Mouse (Mus musculus): Measurements from ENCODE around the gene Col5a1.

The Col5a1 gene

DNA sequence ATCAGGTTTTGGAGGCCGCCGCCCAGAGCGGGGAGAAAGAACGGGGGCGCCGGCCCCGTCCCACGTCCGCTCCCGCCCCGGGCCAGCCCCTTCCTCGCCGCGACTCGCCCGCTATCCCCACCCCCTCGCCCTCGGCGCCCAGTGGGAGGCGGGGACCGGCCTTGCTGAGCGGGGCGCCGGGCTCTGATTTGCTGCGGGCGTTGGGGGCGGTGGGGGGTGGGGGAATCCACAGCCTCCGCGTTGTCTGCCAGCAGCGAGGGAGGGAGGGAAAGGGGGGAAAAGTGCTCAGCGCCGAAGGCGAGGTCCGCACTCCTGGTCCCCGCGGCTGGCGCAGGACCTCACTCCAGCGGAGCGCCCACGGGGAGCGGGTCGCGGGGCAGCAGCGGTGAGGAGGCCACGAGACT lies at the start of gene Col5a1:
Gene Col5a1, plus strand, starts transcription at position 278 of the 404 bp plus-strand sequence.
- peak; percentile 82 for DNase-seq (ENCODE audit: low read depth, low spot score)

DNA sequence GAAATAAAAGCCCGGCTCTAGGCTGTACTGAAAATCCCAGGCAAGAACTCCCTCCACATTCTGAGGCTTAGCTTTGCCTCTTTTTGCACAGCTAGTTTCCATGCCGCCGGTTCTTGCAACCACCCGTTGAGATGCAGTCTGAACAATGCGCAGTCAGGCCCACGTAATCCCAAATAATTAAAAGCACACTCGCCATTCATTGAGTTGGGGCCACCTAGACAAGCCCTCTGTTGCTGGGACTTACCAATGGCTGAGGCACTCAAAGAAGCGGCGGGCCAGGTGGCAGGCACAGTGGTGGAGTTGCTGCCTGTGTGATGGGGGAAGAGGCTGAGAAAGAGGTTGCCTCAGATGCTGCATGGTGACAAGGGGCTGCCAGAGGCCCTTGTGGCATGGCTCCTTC lies 48.1 kb upstream of the Col5a1 start:
- DNase-seq (ENCODE audit: low read depth, low spot score), result no peak

DNA sequence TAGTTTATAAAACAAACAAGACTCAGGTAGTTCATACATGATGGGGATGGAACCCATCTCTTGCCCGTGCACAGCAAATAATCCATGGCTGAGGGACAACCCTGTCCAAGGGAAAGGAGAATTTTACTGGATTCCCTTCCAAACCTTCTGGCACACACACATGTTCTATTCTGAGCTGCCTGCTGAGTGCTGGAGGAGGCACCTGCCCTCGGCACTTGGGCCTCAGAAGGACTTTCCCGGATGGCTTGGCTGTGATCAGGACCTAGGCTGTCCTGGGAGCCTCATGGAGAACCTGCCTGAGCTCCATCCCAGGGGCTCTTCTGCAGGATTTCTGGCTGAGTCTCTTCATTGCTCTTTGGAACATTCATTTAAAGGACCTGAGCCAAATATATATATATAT lies 45.3 kb upstream of the Col5a1 start:
- DNase-seq (ENCODE audit: low read depth, low spot score), result no peak

- no peak for DNase-seq (ENCODE audit: low read depth, low spot score)
Measured at GRCm38 (mm10) chr2:27842893-27843292, 43.3 kb upstream of the Col5a1 start.

DNA sequence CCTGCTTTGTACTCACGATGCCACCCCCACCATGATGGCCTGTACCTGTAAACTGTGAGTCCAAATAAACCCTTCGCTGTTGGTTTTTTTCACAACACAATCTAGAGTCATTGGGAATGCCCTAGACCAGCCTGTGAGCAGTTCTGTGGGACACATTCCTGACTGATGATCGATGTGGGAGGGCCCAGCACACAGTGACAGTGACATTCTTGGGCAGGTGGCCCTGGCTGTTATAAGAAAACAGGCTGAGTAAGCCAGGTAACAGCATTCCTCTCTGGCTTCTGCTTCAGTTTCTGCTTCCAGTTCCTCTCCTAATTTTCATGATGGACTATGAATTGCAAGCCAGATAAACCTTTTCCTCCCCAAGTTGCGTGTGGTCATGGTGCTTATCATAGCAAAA lies 41.3 kb upstream of the Col5a1 start:
- no peak for DNase-seq (ENCODE audit: low read depth, low spot score)

DNA sequence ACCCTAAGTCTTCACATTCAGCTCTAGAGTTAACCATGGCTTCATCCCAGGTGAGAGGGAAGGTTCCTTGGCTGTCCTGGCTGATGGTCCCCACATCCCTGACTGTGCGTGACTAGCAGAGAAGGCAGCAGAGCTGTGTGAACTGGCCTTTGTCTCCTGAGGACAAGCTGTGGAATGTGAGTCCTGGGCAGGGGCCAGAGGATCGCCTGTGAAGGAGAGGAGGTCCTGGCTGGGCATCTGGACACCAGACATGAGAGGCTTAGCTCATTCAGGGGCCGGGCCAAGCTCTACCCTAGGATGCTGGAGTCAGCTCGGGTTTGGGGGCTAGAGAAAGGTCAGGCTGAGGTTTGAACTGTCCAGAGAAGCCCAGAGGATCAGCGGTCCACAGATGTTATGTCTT lies 39.2 kb upstream of the Col5a1 start:
- no peak for DNase-seq (ENCODE audit: low read depth, low spot score)

- no peak for DNase-seq (ENCODE audit: low read depth, low spot score)
Measured at GRCm38 (mm10) chr2:27847851-27848435, 38.3 kb upstream of the Col5a1 start.

DNA sequence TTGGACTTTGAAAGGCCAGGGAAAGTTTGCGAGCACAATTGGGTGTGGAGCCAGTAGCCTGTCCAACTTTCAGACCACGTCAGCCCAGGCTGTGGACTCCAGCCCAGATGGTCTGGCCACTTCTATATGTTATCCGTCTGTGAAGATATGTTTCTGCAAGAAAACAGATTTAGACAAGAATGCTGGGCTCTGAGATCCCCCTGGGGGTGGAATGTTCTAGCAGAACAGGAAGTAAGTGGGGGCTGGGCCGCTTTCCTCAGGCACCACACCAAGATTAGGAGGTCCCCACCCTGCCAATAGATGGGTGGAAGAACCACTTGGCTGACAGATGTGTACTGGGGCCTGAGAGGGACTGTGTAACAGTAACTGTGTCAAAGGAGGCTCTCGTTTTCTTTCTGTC lies 37.8 kb upstream of the Col5a1 start:
- no peak for DNase-seq (ENCODE audit: low read depth, low spot score)

GRCm38 (mm10) chr2:27858348-27858903 lies 27.8 kb upstream of the Col5a1 start:
- DNase-seq (ENCODE audit: low read depth, low spot score), result no peak

DNA sequence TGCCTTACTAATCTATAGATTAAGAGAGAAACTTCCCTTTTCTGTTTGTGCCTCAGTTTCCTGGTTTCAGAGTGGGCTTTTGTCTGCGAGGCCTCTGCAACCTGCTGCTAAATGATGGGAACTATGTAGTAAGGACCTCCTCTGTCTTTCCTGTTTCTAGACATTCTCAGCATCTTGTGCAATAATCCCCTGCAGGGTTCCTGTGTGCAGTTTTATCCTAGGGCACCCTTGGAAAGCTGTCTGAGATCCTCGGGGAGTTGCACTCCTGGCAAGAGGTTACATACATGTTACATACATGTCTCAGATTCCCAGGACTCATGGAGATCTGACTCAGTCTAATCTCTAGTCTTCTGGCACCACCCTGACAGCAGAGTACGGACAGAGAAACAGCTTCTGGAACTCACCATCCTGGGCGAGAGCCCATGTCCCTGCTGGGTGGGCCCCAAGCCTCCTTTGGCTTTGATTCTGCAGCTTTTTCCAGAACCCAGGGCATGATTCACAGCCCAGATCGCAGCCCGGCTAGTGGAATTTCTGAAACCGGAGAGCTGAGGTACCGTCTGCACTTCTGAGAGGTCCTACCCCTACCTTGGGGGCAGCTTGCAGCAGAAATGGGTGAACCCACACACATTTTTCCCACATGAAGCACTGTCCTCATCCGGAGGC lies 24.5 kb upstream of the Col5a1 start:
- no peak for DNase-seq (ENCODE audit: low read depth, low spot score)

GRCm38 (mm10) chr2:27864491-27865365 lies 21.5 kb upstream of the Col5a1 start:
- DNase-seq (ENCODE audit: low read depth, low spot score), result no peak

GRCm38 (mm10) chr2:27870586-27870985 lies 15.6 kb upstream of the Col5a1 start:
- DNase-seq (ENCODE audit: low read depth, low spot score), result no peak

- DNase-seq (ENCODE audit: low read depth, low spot score), result no peak
Measured at GRCm38 (mm10) chr2:27871056-27871455, 15.2 kb upstream of the Col5a1 start.

GRCm38 (mm10) chr2:27872276-27872675 lies 13.9 kb upstream of the Col5a1 start:
- no peak for DNase-seq (ENCODE audit: low read depth, low spot score)

- DNase-seq (ENCODE audit: low read depth, low spot score), result no peak
Measured at GRCm38 (mm10) chr2:27873030-27873429, 13.2 kb upstream of the Col5a1 start.

GRCm38 (mm10) chr2:27874596-27874995 lies 11.6 kb upstream of the Col5a1 start:
- no peak for DNase-seq (ENCODE audit: low read depth, low spot score)

GRCm38 (mm10) chr2:27875231-27875630 lies 11.0 kb upstream of the Col5a1 start:
- DNase-seq (ENCODE audit: low read depth, low spot score), result no peak

- DNase-seq (ENCODE audit: low read depth, low spot score), result no peak
Measured at GRCm38 (mm10) chr2:27875786-27876185, 10.4 kb upstream of the Col5a1 start.

GRCm38 (mm10) chr2:27876724-27877504 lies 9.3 kb upstream of the Col5a1 start:
- DNase-seq (ENCODE audit: low read depth, low spot score), result no peak

DNA sequence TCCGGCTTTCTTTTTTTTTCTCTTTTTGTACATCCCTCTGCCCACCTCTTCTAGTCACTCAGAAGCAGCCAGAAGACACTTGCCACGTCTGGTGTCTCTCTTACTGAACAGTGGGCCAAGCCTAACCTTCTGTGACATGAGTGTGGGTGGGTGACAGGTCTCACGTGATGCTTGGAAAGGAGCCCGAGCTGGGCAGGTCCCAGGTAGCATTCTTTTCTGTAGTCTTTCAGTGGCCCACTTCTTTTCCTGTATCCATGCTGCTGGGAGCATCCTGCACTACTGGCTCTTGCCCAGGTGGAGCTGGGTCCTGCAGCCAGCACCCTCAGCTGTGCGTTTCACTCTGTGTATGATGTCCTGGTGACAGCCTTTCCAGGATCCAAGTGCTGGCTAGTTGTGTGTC lies 8.2 kb upstream of the Col5a1 start:
- DNase-seq (ENCODE audit: low read depth, low spot score), result no peak

DNA sequence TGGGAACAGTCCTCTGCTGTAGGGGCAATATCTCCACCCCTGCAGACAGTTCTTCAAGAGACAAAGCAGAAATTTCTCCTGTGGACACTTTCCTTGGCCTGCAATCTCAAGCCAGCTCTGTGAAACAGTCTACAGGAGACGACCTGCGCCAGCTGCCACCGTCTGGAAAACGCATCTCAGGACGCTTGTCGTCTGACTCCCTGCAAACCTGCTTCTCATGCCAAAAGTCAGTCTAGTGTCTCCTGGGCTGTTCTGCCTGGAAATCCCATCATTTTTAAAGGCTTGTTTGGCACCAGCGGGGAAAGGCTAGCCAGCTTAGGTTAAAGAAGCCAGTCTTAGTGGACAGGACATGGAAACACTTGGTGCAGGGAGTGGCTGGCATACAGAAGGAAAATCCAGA lies 2.9 kb upstream of the Col5a1 start:
- no peak for DNase-seq (ENCODE audit: low read depth, low spot score)

All from ES-CJ7 (cell line).